Mouse (Mus musculus): ENCODE data around the gene D10Wsu102e. TPM values are rescaled to one million over a fixed set of nuclear protein-coding genes. Genes with fewer than 3 reads are reported as not detected.
A peak's percentile ranks its signal among the peaks of the same experiment; 100 is the strongest.
"Not testable (repeated sequence)": the region's sequence is repeated elsewhere in the genome, so short reads cannot be mapped to it uniquely, and the experiment has no call there.

D10Wsu102e gene
- polyA plus RNA-seq, 1 experiment from 2014 or later: 0.59 TPM

DNA sequence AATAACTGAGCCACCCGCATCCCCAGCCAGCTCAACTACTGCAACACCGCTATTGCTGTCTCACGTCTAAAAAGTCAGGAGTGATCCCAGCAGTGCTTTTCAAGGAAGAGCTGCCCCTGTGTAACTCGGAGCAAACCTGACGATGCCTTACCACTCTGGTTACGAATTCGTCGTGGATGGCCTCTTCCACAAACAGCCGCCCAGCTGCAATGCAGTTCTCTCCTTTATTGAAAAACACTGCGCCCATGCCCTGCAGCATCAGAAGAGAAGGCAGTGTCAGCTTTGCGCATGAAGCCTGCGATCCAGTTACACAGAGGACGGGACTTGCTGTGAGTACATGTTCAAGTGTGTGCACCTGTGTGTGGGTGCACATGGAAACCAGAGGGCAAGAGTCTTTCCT, 137.3 kb downstream of the D10Wsu102e start:
- Histone ChIP-seq H3K4me3 (no peak overlapping the region), H3K27me3 (replicated peaks) (no peaks in the 10 kb centered on the region), H3K9me3 (replicated peaks) (no peaks in the 10 kb centered on the region; the same call in 1 of the 2 replicates), H3K36me3 (peaks cover 16% of the 10 kb centered on the region), H3K9ac (no peak overlapping the region), H3K27ac (ENCODE audit: poor library complexity, severe bottlenecking) (no peak overlapping the region), H3K4me2 (no peak overlapping the region), H3K4me1 (replicated peaks) (no peaks in the 10 kb centered on the region)
- ATAC-seq (ENCODE audit: insufficient number of reproducible peaks, low FRiP score): no peak
- WGBS: 83% methylated on average over 13 of the region's 13 CpGs

- H3K27ac ChIP-seq (ENCODE audit: poor library complexity, severe bottlenecking): no peak overlapping the region
- H3K4me3 ChIP-seq: no peak overlapping the region
- H3K9me3 ChIP-seq (replicated peaks): 0 out of 2 replicates have a peak, but pooled peaks cover 2% of the 10 kb centered on the region
- ATAC-seq (ENCODE audit: insufficient number of reproducible peaks, low FRiP score): no peak
- H3K9ac ChIP-seq: no peak overlapping the region
- no peak overlapping the region for H3K4me2 ChIP-seq
- H3K27me3 ChIP-seq (replicated peaks): no peaks in the 10 kb centered on the region
- peaks cover 44% of the 10 kb centered on the region for H3K36me3 ChIP-seq
- H3K4me1 ChIP-seq (replicated peaks): no peaks in the 10 kb centered on the region
- 59% methylated on average over 8 of the region's 8 CpGs for WGBS
These were observed 149.1 kb downstream of the D10Wsu102e start for GRCm38 (mm10) chr10:83508962-83509660.

DNA sequence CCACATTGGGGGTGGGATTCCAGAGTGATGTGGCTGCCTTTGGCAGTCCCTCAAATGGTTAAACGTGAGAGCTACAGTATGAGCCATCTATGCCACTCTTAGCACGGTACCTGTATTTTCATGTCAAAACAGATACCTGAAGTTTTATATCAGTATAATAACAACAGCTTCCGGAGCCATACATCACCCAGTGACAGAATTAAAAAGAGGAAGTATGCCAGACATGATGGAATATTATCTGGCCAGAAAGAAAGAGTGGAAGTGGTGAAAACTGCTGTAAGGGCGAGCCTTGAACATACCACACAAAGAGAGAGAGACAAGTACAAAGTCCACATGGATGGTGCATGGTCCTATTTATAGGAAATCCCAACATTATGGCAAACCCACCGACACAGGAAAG, 151.3 kb downstream of the D10Wsu102e start:
- Histone ChIP-seq H3K4me2 (no peak overlapping the region), H3K4me1 (replicated peaks) (no peaks in the 10 kb centered on the region), H3K9me3 (replicated peaks) (0 out of 2 replicates have a peak, but pooled peaks cover 2% of the 10 kb centered on the region), H3K27me3 (replicated peaks) (no peaks in the 10 kb centered on the region), H3K27ac (ENCODE audit: poor library complexity, severe bottlenecking) (no peak overlapping the region), H3K9ac (no peak overlapping the region), H3K4me3 (no peak overlapping the region), H3K36me3 (peaks cover 39% of the 10 kb centered on the region)
- WGBS: 72% methylated on average over 5 of the region's 5 CpGs
- ATAC-seq (ENCODE audit: insufficient number of reproducible peaks, low FRiP score): no peak

DNA sequence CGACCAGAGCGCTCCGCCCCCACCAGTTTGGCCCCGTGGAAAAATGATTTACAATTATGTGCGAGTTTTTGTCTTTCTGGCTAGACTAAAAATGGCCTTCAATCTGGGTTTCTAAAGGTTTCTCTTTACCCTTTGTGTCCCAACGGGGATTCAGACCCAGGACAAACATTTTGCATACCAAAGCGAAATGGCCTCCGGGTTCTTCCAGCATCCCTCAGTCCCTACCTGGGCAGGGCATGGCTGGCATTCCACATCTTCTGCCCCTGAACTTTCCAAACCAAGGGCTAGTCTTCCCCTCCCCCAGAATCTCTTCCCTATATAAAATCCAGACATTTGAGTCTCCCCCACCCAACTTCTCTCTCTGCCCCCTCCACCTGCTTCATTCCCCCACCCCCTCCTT, 153.7 kb downstream of the D10Wsu102e start:
- Histone ChIP-seq H3K4me1 (replicated peaks) (no peaks in the 10 kb centered on the region), H3K4me2 (no peak overlapping the region), H3K27me3 (replicated peaks) (no peaks in the 10 kb centered on the region), H3K4me3 (no peak overlapping the region), H3K9ac (no peak overlapping the region), H3K27ac (ENCODE audit: poor library complexity, severe bottlenecking) (no peak overlapping the region), H3K36me3 (peaks cover 42% of the 10 kb centered on the region), H3K9me3 (replicated peaks) (0 out of 2 replicates have a peak, but pooled peaks cover 2% of the 10 kb centered on the region)
- ATAC-seq (ENCODE audit: insufficient number of reproducible peaks, low FRiP score): no peak
- 84% methylated on average over 8 of the region's 8 CpGs for WGBS

DNA sequence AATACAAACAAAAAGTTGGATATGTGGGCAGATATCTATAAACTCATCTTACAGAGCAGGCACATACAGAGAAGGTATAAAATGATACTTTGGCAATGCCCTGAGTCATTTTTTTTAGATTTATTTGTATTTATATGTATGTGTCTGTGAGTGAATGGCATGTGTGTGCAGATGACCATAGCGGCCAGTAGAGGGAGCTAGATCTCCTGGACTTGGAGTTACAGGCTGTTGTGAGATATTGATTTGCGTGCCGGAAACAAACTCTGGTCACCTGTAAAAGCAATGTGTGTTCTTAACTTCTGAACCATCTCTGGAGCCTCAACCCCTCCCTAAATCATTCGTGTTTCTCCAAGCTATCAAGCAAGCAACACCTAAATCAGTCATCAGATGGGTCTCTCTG, 161.0 kb downstream of the D10Wsu102e start:
- WGBS: 70% methylated on average over 4 of the region's 4 CpGs
- H3K36me3 ChIP-seq: peaks cover 45% of the 10 kb centered on the region
- H3K27me3 ChIP-seq (replicated peaks): no peaks in the 10 kb centered on the region
- no peak overlapping the region for H3K4me2 ChIP-seq
- no peaks in the 10 kb centered on the region for H3K9me3 ChIP-seq (replicated peaks)
- no peak for ATAC-seq (ENCODE audit: insufficient number of reproducible peaks, low FRiP score)
- no peak overlapping the region for H3K4me3 ChIP-seq
- no peak overlapping the region for H3K9ac ChIP-seq
- H3K27ac ChIP-seq (ENCODE audit: poor library complexity, severe bottlenecking): no peak overlapping the region
- H3K4me1 ChIP-seq (replicated peaks): no peaks in the 10 kb centered on the region

GRCm38 (mm10) chr10:83524238-83524637, 164.2 kb downstream of the D10Wsu102e start:
- ATAC-seq (ENCODE audit: insufficient number of reproducible peaks, low FRiP score); H3K9ac ChIP-seq; H3K27me3 ChIP-seq (replicated peaks); H3K9me3 ChIP-seq (replicated peaks); H3K27ac ChIP-seq (ENCODE audit: poor library complexity, severe bottlenecking); H3K4me3 ChIP-seq; H3K4me2 ChIP-seq; H3K4me1 ChIP-seq (replicated peaks): not testable (repeated sequence)
- peaks cover 25% of the 10 kb centered on the region for H3K36me3 ChIP-seq

- no peak for ATAC-seq (ENCODE audit: insufficient number of reproducible peaks, low FRiP score)
These were observed 170.5 kb downstream of the D10Wsu102e start for GRCm38 (mm10) chr10:83530384-83530967.

DNA sequence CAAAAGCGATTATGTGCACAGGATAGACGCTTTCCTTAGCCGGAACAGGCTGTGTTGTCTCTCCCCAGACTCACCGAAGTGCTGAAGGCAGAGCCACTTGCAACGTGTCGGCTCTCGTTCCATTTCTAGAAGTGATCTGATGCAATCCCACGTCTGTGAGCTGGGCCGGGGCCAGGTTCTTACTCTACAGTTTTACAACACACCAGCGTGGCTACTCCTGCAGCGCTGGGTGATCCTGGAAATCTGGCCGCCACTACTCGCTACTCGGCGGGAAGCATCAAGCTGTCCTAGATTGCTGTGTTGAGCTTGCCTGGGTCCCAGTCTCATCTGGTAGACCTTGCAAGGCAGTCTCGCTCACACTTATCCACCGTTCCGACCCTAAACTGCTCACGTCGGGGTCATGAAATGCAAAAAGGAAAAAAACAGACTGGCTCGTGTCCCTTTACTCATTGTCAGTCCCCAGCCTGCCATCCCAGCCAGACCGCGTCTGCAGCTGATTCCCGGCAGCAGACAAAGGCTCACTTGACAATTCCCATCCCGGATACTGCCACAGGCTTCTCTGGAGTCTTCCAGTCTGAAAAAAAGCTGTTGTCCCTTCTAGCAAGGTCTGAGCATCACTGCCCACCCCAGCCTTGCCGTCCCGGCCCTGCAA, 173.4 kb downstream of the D10Wsu102e start:
- H3K9ac ChIP-seq: peak overlapping the region; percentile 82
- WGBS: 2% methylated on average over 27 of the region's 27 CpGs
- H3K4me2 ChIP-seq: peak overlapping the region; percentile 100
- H3K36me3 ChIP-seq: no peaks in the 10 kb centered on the region
- ATAC-seq (ENCODE audit: insufficient number of reproducible peaks, low FRiP score): peak; percentile 4; the same call in 1 of the 2 replicates
- peaks cover 26% of the 10 kb centered on the region for H3K4me1 ChIP-seq (replicated peaks)
- no peaks in the 10 kb centered on the region for H3K9me3 ChIP-seq (replicated peaks)
- H3K27me3 ChIP-seq (replicated peaks): peaks cover 5% of the 10 kb centered on the region; the same call in 1 of the 2 replicates
- peak overlapping the region; percentile 76 for H3K4me3 ChIP-seq
- peak overlapping the region; percentile 76 for H3K27ac ChIP-seq (ENCODE audit: poor library complexity, severe bottlenecking)

More at GRCm38 (mm10) chr10:83530384-83530967, 170.5 kb downstream of the D10Wsu102e start:
- 81% methylated on average over 6 of the region's 6 CpGs for WGBS
- H3K27ac ChIP-seq (ENCODE audit: poor library complexity, severe bottlenecking): no peak overlapping the region
- no peaks in the 10 kb centered on the region for H3K9me3 ChIP-seq (replicated peaks)
- H3K4me2 ChIP-seq: no peak overlapping the region
- no peaks in the 10 kb centered on the region for H3K36me3 ChIP-seq
- no peaks in the 10 kb centered on the region for H3K27me3 ChIP-seq (replicated peaks)
- H3K9ac ChIP-seq: no peak overlapping the region
- H3K4me3 ChIP-seq: no peak overlapping the region
- peaks cover 26% of the 10 kb centered on the region for H3K4me1 ChIP-seq (replicated peaks)

DNA sequence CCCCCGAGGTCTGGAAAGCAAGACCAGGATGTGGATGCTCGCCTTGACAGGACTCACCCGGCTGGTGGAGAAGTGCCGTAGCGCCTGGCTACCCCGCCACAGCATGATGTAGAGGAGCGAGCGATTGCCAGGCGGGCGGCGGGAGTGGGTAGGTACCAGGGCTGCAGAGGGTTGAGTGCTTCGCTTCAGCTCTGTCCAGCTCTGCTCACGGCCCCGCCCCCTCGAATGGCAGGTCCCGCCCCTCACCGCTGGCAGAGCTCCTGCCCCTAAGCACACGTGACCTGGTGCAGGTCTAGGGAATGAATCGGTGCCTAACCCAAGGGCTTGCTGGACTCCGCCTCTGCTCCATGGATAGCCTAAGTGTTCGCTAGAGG, 173.9 kb downstream of the D10Wsu102e start, which contains the start of gene Aldh1l2:
Aldh1l2 (minus strand) TSS at position 231 of the 374 bp plus-strand sequence.
- H3K36me3 ChIP-seq: no peaks in the 10 kb centered on the region
- peak within 1 kb of the TSS; percentile 82 for H3K9ac ChIP-seq
- H3K27me3 ChIP-seq (replicated peaks): peaks cover 5% of the 10 kb centered on the region; the same call in 1 of the 2 replicates
- no peaks in the 10 kb centered on the region for H3K9me3 ChIP-seq (replicated peaks)
- peaks cover 26% of the 10 kb centered on the region for H3K4me1 ChIP-seq (replicated peaks)
- peak within 1 kb of the TSS; percentile 76 for H3K4me3 ChIP-seq
- peak within 1 kb of the TSS; percentile 76 for H3K27ac ChIP-seq (ENCODE audit: poor library complexity, severe bottlenecking)
- WGBS: 0% methylated on average over 21 of the region's 21 CpGs
- peak; percentile 92 for ATAC-seq (ENCODE audit: insufficient number of reproducible peaks, low FRiP score)
- H3K4me2 ChIP-seq: peak within 1 kb of the TSS; percentile 100

DNA sequence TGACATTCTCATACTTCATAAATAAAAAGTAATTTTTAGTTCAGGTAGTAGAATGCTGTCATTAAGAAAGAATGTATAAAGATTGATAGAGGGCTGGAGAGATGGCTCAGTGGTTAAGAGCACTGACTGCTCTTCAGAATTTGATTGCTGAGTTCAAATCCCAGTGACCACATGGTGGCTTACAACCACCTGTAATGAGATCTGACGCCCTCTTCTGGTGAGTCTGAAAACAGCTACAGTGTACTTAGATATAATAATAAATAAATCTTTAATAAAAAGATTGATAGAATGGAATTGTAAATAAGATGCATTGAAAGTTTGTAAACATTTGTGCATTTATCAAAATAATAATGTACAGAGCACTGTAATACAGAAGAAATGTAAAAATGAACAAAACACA, 176.4 kb downstream of the D10Wsu102e start:
- no peaks in the 10 kb centered on the region for H3K36me3 ChIP-seq
- H3K4me2 ChIP-seq: no peak overlapping the region
- H3K27ac ChIP-seq (ENCODE audit: poor library complexity, severe bottlenecking): no peak overlapping the region
- peaks cover 5% of the 10 kb centered on the region; the same call in 1 of the 2 replicates for H3K27me3 ChIP-seq (replicated peaks)
- 5% methylated on average over 1 of the region's 1 CpGs for WGBS
- no peak overlapping the region for H3K9ac ChIP-seq
- ATAC-seq (ENCODE audit: insufficient number of reproducible peaks, low FRiP score): no peak
- peaks cover 32% of the 10 kb centered on the region for H3K4me1 ChIP-seq (replicated peaks)
- 0 out of 2 replicates have a peak, but pooled peaks cover 4% of the 10 kb centered on the region for H3K9me3 ChIP-seq (replicated peaks)
- H3K4me3 ChIP-seq: no peak overlapping the region

Measured in heart, embryonic 12.5 days (tissue).